15 mouse cellular contexts compared by ENCODE assay signal in genomic region chr5:103541136-103541535, GRCm38 (mm10).
DNase-seq lines count a peak whose midpoint lies in the region; ATAC-seq lines count a peak whose summit lies in the region.
"Had no signal": no experiment of that assay in that cellular context is flagged by ENCODE, and none has a peak within 500 bp of the region (broad histone marks: within the 10 kb centered on the region; RNA-seq: fewer than 3 reads in every experiment).

No protein-coding gene starts in this region.

- no peaks in the 10 kb centered on the region for H3K27me3 ChIP-seq in heart, embryonic 13.5 days (replicated peaks)
- H3K27me3 ChIP-seq in heart, embryonic 10.5 days (ENCODE audit: insufficient read depth, poor library complexity, severe bottlenecking): no peaks in the 10 kb centered on the region
- no peaks in the 10 kb centered on the region for H3K27me3 ChIP-seq in midbrain, embryonic 14.5 days (ENCODE audit: control insufficient read depth, insufficient read depth, low read length)
- no peaks in the 10 kb centered on the region for H3K27me3 ChIP-seq in midbrain, embryonic 11.5 days (ENCODE audit: control insufficient read depth, insufficient read depth, low read length)
- H3K27me3 ChIP-seq in forebrain, embryonic 16.5 days (replicated peaks; ENCODE audit: control insufficient read depth, insufficient read depth, low read length): no peaks in the 10 kb centered on the region
- peaks cover 37% of the 10 kb centered on the region for H3K27me3 ChIP-seq in limb, embryonic 13.5 days
- H3K27me3 ChIP-seq: heart, embryonic 15.5 days; lung, embryonic 15.5 days; midbrain, embryonic 12.5 days had no signal

- H3K9me3 ChIP-seq in heart, embryonic 13.5 days: no peaks in the 10 kb centered on the region
- H3K9me3 ChIP-seq in heart, embryonic 10.5 days: no peaks in the 10 kb centered on the region
- no peaks in the 10 kb centered on the region for H3K9me3 ChIP-seq in midbrain, embryonic 14.5 days (ENCODE audit: control insufficient read depth, low read length)
- no peaks in the 10 kb centered on the region for H3K9me3 ChIP-seq in midbrain, embryonic 11.5 days (ENCODE audit: control insufficient read depth, low read length)
- H3K9me3 ChIP-seq in forebrain, embryonic 16.5 days (ENCODE audit: control insufficient read depth, low read length): no peaks in the 10 kb centered on the region
- no peaks in the 10 kb centered on the region for H3K9me3 ChIP-seq in limb, embryonic 13.5 days
- H3K9me3 ChIP-seq: heart, embryonic 15.5 days; lung, embryonic 15.5 days; midbrain, embryonic 12.5 days had no signal

- no peak overlapping the region for H3K4me2 ChIP-seq in heart, embryonic 13.5 days
- H3K4me2 ChIP-seq in midbrain, embryonic 14.5 days (ENCODE audit: low read length): no peak overlapping the region
- H3K4me2 ChIP-seq in midbrain, embryonic 11.5 days: no peak overlapping the region
- peak overlapping the region; percentile 3; the same call in 1 of the 2 replicates for H3K4me2 ChIP-seq in forebrain, embryonic 16.5 days (ENCODE audit: low read length)
- H3K4me2 ChIP-seq in limb, embryonic 13.5 days (replicated peaks): peak overlapping the region; percentile 48
- H3K4me2 ChIP-seq: heart, embryonic 15.5 days; lung, embryonic 15.5 days; midbrain, embryonic 12.5 days had no signal

- H3K36me3 ChIP-seq in heart, embryonic 13.5 days: peaks cover 53% of the 10 kb centered on the region
- peaks cover 56% of the 10 kb centered on the region for H3K36me3 ChIP-seq in heart, embryonic 10.5 days
- H3K36me3 ChIP-seq in midbrain, embryonic 14.5 days (ENCODE audit: control insufficient read depth, insufficient read depth, low read length): no peaks in the 10 kb centered on the region
- peaks cover 2% of the 10 kb centered on the region; the same call in 1 of the 2 replicates for H3K36me3 ChIP-seq in midbrain, embryonic 11.5 days (ENCODE audit: control insufficient read depth, insufficient read depth, low read length)
- H3K36me3 ChIP-seq in forebrain, embryonic 16.5 days (ENCODE audit: control insufficient read depth, insufficient read depth): no peaks in the 10 kb centered on the region
- H3K36me3 ChIP-seq in limb, embryonic 13.5 days: peaks cover 8% of the 10 kb centered on the region

- WGBS in heart, embryonic 13.5 days: 61% methylated on average over 10 of the region's 10 CpGs
- WGBS in heart, embryonic 10.5 days: 82% methylated on average over 10 of the region's 10 CpGs
- WGBS in midbrain, embryonic 14.5 days: 77% methylated on average over 10 of the region's 10 CpGs
- WGBS in midbrain, embryonic 11.5 days: 85% methylated on average over 10 of the region's 10 CpGs
- 51% methylated on average over 10 of the region's 10 CpGs for WGBS in forebrain, embryonic 16.5 days
- 64% methylated on average over 10 of the region's 10 CpGs for WGBS in limb, embryonic 13.5 days

- 0 out of 2 replicates have a peak, but pooled peaks cover 7% of the 10 kb centered on the region for H3K4me1 ChIP-seq in heart, embryonic 13.5 days
- no peaks in the 10 kb centered on the region for H3K4me1 ChIP-seq in heart, embryonic 10.5 days
- no peaks in the 10 kb centered on the region for H3K4me1 ChIP-seq in midbrain, embryonic 14.5 days (ENCODE audit: control insufficient read depth, insufficient read depth, low read length)
- no peaks in the 10 kb centered on the region; the same call in 1 of the 2 replicates for H3K4me1 ChIP-seq in midbrain, embryonic 11.5 days (ENCODE audit: control insufficient read depth, insufficient read depth, low read length)
- H3K4me1 ChIP-seq in forebrain, embryonic 16.5 days (replicated peaks; ENCODE audit: control insufficient read depth, insufficient read depth, low read length): peaks cover 12% of the 10 kb centered on the region
- H3K4me1 ChIP-seq in limb, embryonic 13.5 days: peaks cover 18% of the 10 kb centered on the region
- H3K4me1 ChIP-seq: lung, embryonic 15.5 days; midbrain, embryonic 12.5 days had no signal

- H3K4me3 ChIP-seq in heart, embryonic 13.5 days: no peak overlapping the region
- no peak overlapping the region for H3K4me3 ChIP-seq in heart, embryonic 10.5 days
- H3K4me3 ChIP-seq in midbrain, embryonic 14.5 days (replicated peaks; ENCODE audit: low read depth, low read length): no peak overlapping the region
- no peak overlapping the region for H3K4me3 ChIP-seq in midbrain, embryonic 11.5 days (ENCODE audit: low read depth, low read length)
- no peak overlapping the region for H3K4me3 ChIP-seq in forebrain, embryonic 16.5 days (replicated peaks; ENCODE audit: low read length)
- no peak overlapping the region for H3K4me3 ChIP-seq in limb, embryonic 13.5 days
- H3K4me3 ChIP-seq: heart, embryonic 15.5 days; lung, embryonic 15.5 days; midbrain, embryonic 12.5 days had no signal

- ATAC-seq in heart, embryonic 13.5 days (ENCODE audit: extremely low read depth, insufficient number of reproducible peaks, low FRiP score, low TSS enrichment): no peak
- ATAC-seq in midbrain, embryonic 14.5 days (ENCODE audit: low FRiP score, low TSS enrichment): no peak
- ATAC-seq in midbrain, embryonic 11.5 days (ENCODE audit: low FRiP score): no peak
- ATAC-seq in forebrain, embryonic 16.5 days: peak; percentile 51
- ATAC-seq in limb, embryonic 13.5 days (ENCODE audit: low FRiP score, low read depth): no peak
- ATAC-seq: inflammation-experienced regulatory T-cells, adult 6 months had no signal

- H3K9ac ChIP-seq in heart, embryonic 13.5 days: no peak overlapping the region
- H3K9ac ChIP-seq in midbrain, embryonic 14.5 days (replicated peaks; ENCODE audit: low read length): no peak overlapping the region
- no peak overlapping the region for H3K9ac ChIP-seq in midbrain, embryonic 11.5 days (ENCODE audit: low read length)
- H3K9ac ChIP-seq in forebrain, embryonic 16.5 days (replicated peaks; ENCODE audit: low read depth, low read length): no peak overlapping the region
- H3K9ac ChIP-seq in limb, embryonic 13.5 days: no peak overlapping the region
- H3K9ac ChIP-seq: heart, embryonic 15.5 days; lung, embryonic 15.5 days; midbrain, embryonic 12.5 days had no signal

- DNase-seq in heart, embryonic 10.5 days (ENCODE audit: low spot score): no peak
- DNase-seq in midbrain, embryonic 14.5 days: peak; percentile 22
- DNase-seq in midbrain, embryonic 11.5 days (ENCODE audit: low spot score, missing footprints): no peak
- DNase-seq in kidney, adult 9 months: no peak
- DNase-seq: adrenal gland, postnatal 36 days; gastrocnemius, postnatal 25 days; kidney, postnatal 14 days had no signal

- peak overlapping the region; percentile 22; the same call in 1 of the 2 replicates for H3K27ac ChIP-seq in heart, embryonic 13.5 days (replicated peaks)
- no peak overlapping the region; the same call in 1 of the 2 replicates for H3K27ac ChIP-seq in heart, embryonic 10.5 days
- H3K27ac ChIP-seq in midbrain, embryonic 14.5 days (replicated peaks; ENCODE audit: low read depth, low read length): no peak overlapping the region
- H3K27ac ChIP-seq in midbrain, embryonic 11.5 days (ENCODE audit: low read depth, low read length): no peak overlapping the region
- peak overlapping the region; percentile 1; the same call in 1 of the 2 replicates for H3K27ac ChIP-seq in forebrain, embryonic 16.5 days (ENCODE audit: low read length)
- no peak overlapping the region for H3K27ac ChIP-seq in limb, embryonic 13.5 days
- H3K27ac ChIP-seq: heart, embryonic 15.5 days; lung, embryonic 15.5 days; midbrain, embryonic 12.5 days; stomach, postnatal 0 days had no signal

Comparison
In these comparisons a context has a peak if more than half of its experiments do, and no peak if none do; other contexts are left out.
1. H3K27ac ChIP-seq: peak in heart, embryonic 13.5 days (single experiment) and forebrain, embryonic 16.5 days (single experiment); none in heart, embryonic 10.5 days (single experiment), midbrain, embryonic 14.5 days (single experiment), midbrain, embryonic 11.5 days (single experiment) and limb, embryonic 13.5 days (single experiment).
2. H3K4me2 ChIP-seq: peak in forebrain, embryonic 16.5 days (single experiment) and limb, embryonic 13.5 days (single experiment); none in heart, embryonic 13.5 days (single experiment), midbrain, embryonic 14.5 days (single experiment) and midbrain, embryonic 11.5 days (single experiment).